Mouse (Mus musculus): ENCODE results near the gene Mad2l2.

The Mad2l2 gene

DNA sequence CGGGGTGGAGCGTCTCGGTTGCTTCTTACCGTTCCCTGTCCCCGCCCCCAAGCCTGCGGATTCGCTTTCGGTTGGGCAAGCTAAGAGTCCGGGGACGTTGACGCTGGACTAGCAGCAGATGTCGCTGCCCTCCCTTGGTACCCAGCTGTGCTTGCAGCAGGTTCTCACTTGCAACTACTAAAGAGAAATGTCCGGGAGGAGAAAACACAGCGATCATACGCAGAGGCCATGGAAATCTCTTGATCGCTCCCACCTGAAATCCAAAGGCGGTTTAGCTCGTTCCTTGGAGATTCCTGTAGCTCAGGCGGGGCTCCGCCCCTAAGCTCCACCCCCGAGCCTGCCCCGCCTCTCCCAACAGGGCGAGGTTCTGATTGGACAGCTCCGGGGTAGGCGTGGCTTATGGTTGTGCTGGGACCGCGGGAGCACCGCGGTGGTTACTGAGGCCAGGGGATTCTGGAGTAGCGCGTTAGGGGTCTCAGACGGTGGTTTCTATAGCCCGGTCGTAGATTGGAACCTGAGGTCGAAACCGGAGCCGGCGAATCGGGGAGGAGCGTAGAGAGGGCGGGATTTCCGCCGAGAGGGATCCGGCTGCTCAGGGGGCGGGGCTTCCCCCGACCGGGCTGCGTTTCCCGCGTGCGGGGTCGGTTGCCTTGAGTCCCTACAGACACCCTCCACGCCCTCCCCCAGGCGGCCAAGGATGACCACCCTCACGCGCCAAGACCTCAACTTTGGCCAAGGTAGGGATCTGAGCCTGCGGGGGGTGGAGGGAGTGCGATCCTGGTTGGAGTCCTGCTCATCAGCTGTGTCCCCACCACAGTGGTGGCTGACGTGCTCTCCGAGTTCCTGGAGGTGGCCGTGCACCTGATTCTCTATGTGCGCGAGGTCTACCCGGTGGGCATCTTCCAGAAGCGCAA, 10.2 kb downstream of the Mad2l2 start:
- DNase-seq (ENCODE audit: low read depth, low spot score), result peak; percentile 91

DNA sequence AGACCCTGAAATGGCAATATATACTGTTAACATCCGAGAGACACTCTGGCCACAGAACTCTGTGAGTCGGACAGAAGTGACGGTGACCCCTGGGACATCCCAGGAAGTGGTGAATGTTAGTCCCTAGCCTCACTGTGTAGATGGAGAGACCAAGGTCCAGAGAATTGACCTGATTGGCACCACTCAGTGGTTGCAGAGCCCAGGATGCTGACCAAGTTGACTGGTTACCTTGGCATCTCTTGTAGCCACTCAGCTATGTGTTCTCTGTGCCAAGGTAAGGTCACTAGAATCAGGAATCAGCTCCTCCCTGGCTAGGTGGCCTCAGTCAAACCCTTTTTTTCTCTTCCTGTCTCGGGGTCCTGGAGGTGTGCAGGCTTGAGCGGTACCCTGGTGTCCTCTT, 13.5 kb downstream of the Mad2l2 start:
- DNase-seq (ENCODE audit: low read depth, low spot score), result no peak

DNA sequence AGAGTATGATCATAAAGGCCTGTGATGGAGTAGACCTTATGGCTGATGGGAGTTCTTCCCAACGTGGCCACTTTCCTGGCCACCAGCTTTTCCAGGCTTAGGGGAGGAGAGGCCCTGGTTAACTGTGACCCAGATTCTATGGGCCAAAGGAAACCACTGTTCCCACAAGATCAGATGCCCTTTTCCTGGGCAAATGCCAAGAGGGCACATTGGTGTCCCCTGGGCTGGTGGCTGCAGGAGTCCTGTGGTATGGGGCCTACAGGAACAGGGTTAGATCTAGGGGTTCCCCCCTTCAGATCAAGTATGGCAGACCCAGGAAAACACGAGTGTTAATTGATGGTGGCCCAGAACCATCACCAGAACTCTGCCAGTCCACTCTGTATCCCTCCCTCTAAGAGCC, 17.5 kb downstream of the Mad2l2 start:
- DNase-seq (ENCODE audit: low read depth, low spot score), result no peak

DNA sequence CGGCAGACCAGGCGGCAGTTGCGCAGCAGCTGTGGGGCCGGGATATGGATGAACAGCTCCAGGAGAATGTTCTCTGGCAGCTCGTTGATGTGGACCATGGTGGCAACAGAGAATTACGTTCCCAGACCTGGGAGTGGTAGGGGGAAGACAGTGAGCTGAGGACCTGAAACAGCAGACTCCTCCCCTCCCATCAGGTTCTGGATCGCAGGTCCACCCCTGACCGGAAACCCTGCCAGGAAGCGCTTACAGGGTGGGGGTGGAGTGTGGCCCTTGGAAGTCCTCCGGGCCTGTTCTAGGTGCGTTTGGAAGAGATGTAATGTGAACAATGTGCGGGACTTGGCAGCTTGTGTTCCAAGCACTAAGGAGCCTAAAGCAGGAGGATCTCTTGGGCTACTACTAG, 19.4 kb downstream of the Mad2l2 start:
- no peak for DNase-seq (ENCODE audit: low read depth, low spot score)

DNA sequence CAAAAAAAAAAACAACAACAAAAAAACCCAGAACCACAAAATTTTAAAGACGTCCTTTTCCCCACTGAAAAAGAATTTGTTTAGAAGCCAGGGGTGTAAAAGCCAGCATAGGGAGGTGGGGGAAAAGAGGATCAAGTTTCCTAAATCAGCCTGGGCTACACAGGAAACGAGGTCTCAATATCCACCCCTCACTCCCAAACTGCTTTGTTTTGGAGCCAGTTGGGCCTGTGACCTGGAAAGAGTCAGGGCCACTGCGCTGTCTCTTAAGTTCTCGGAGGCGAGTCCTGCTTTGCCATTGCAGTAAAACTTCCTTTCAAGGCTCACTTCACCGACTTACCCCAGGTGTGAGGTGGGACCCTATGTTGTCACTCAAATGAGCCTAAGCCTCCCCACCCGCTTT, 20.1 kb downstream of the Mad2l2 start:
- no peak for DNase-seq (ENCODE audit: low read depth, low spot score)

DNA sequence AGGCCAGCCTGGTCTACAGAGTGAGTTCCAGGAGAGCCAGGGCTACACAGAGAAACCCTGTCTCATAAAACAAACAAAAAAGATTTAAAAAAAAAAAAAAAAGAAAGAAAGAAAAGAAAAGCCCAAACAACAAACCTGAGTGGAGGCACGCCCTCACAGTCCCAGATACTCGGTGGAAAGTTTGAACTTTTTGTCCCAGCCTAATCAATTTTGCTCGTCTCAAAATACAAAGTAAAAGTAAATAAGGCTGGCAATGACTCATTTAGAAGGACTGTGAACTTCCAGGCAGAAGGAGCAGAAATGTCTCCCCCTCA, 20.7 kb downstream of the Mad2l2 start:
- no peak for DNase-seq (ENCODE audit: low read depth, low spot score)

DNA sequence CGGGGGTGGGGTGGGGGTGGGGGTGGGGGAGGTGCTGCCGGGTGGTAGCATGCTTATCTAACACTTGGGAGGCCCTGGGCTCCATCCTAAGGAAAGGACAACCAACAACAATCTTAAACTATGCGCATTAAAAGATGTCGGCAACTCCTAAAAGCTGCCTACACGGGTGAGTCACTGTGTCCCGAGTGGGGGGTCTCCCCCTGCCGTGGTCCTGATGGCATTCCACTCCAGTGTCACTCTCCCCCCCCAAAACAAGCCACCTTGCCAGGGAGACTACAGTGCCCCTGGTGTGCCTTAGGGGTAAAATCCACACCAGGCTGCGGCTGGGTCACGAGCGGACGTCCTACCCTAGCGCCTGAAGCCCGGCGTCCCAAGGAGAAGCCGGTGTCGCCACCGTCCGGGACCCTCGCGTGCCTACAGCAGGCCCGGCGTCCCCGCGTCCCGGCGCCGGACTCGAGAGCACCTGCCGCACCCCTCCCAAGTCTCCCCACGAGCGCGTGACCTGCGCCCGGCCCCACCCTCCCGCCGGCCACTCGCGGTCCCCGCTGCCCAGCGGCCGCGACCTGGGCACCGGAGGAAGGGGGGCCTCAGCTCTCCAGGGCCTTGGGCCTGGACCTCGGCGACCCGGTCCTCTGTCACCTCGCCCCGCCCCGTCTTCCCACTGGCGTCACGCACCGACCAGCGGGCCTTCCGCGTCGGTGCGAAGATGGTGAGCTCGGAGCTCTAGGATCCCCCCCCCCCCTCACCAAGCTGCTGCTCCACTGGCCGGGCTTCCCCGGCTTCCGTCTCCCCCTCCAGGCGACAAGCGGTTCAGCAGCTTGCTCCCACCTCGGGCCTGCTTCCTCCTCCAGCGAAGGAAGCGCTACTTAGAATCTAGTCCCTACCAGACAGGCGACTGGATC, 21.3 kb downstream of the Mad2l2 start, which contains the start of gene Fbxo6:
Fbxo6 (minus strand) TSS at position 874 of the 902 bp plus-strand sequence.
- peak; percentile 80 for DNase-seq (ENCODE audit: low read depth, low spot score)

DNA sequence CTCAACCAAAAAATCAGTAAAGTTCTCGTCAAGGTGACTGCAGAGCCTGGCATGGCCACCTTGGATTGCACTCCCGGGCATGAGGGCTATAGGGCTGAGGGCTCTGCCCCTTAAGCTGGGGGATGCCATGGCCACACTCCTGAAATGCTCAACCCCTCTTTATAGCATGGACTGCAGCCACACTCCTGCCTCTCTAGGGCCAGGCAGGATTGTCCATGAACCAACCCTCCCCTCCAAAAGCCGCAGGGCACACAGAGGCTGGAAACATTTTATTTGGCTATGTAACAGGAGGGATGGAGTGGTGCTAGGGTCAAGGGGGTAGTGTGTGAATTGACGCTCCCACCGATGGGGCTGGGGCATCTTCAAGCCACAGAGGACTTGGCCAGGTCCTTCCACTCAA, 22.4 kb downstream of the Mad2l2 start:
- no peak for DNase-seq (ENCODE audit: low read depth, low spot score)

DNA sequence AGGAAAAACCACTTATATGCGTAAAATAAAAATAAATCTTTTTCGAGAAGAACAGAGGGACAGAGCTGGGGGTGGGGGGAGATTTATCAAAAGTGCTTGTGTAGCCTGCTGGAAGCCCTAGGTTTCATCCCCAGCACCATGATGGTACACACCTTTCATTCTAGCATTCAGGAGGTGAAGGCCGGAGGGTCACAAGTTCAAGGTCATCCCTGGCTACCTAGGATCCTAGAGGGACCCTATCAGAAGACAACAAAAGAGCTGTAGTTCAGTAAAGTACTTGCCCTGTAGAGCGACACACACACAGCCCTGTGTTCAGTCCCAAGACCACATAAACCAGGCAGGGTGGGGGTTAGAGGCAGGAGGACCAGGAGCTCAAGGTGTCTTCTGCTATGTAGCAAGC, 23.8 kb downstream of the Mad2l2 start:
- no peak for DNase-seq (ENCODE audit: low read depth, low spot score)

DNA sequence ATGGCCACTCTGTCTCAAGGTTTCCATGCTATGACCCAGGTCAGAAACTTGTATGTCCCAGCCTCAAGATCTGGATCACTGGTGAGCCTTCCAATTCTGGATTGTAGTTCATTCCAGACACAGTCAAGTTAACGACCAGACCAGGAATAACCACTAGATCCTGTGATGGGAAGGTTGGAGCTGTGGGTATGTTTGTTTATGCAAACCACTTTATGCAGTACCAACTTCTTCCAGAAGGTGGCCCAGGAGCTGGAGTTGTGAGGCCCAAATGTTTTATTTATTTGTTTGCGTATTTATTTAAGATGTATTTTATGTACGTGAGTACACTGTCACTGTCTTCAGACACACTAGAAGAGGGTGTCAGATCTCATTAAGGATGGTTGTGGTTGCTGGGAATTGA, 24.8 kb downstream of the Mad2l2 start:
- no peak for DNase-seq (ENCODE audit: low read depth, low spot score)

DNA sequence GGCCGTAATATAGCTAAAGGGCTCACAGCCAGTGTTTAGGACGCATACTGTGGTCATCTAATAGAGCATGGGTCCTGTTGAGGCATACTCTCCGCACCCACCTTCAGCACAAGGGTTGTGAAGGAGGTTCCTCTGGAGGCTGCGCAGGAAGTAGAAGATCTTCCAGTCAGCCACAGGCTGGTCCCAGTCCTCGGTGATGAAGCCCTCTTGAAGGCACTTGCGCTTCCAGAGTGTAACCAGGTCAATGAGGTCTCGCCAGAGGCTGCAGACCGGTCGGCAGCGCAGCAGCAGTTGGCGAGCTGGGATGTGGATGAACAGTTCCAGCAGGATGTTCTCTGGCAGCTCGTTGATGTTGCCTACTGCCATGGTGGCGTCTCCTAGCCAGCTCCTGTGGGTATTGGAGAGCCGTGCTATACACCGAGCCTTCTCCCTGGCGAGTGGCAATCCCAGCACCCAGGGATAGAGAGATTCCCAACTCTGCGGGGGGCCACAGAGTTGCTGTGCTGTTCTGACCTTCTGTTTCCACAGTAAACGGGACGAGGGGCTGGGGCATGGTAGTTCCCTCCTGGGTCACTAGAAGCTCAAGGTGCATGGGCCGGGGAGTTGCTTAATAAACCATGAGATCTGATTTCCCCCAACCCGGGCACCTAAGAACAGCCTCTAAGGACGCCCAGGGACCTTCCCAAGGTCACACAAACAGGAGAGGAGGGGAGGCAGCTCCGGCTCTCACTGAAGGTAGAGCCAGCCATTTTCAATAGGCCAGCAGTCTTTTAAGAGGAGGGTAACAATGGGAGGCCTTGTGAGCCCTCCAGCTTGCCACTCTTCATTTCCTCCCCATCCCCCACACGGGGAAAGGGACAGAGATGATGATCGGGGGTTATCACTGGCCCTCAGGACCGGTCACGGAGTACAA, 28.5 kb downstream of the Mad2l2 start:
- DNase-seq (ENCODE audit: low read depth, low spot score), result no peak

DNA sequence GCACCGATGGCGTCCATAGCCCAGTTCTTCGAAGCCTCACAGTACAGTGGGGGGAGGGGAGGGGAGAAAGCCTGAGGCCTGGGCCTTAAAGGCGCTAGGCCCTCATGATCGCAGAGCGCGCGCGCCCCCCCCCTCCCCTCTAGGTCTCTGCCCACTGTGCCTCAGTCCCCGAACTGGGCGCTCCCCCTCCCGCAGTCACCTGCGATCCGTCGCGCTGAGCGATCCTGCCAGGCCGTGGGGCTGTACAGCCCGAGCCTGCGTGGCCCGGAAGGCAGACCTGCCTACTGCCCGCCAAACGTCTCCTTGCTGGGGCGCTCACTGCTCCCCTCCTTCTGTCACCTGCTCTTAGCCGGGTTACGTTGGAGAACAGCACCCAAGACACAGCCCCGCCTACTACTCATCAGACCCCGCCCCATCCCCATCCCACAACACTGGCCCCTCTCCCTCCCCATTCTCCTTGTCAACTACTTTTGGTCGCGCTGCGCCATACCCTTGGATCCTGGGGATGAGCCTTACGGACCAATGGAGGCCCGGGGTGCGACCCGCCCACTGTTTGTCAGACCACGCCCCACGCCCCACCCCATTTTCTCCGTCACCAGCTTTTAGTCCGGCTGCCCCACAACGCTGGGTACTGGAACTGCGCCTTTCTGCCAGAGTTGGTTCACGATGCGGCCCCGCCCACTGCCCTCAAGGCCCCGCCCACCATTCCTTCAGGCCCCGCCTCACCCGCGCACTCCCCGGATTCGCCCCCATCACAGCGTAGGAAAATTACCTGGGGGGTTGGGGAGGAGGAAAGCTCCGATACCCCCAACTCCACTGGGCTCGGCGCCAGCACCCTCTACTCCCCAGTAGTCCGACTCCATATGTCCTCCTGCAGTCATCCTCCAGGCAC, 29.6 kb downstream of the Mad2l2 start:
- peak; percentile 74 for DNase-seq (ENCODE audit: low read depth, low spot score)

DNA sequence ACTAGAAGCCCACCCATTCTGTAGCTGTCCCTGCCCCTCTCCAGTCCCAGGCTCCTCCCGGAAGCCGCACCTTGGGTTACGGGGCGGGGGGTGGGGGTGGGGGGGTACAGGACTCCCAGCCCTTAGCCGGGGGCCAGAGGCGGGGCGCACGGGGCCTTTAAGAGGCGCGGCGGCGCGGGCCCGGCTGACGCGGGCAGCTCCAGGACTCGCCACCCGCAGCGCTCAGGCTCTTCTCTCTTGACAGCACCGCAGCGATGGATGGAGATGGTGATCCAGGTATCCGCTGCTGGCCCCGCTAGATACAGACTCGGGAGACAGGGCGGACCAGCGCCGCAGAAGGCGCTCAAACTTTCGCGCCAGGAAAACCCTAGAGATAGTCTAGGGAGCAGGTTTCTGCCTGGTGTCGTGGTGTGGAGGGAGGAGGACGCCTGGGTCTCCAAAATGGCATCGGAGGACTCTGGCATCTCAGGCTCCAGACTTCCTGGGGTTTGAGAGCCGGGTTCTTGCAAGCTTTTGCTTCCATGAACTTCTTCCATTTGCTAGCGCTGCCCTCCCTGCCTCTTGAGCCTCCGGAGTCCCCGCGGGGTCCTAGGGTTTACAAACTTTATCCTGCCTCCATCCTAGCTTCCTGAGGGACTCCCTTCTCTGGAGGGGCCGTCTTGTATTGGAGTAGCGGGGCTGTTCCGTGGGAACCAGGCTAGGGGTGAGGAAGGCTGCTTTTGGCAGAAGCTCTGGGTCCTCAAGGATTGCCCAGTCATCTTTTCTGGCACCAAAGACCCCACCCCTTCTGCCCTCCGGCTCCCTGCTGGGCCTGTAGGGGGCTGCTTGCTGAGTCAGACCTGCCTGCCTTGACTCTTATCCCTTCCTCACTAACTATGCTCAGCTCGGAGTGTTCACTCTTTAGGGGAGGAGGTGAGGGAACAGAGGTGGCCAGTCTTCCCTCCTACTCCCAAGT, 30.5 kb downstream of the Mad2l2 start, which contains the start of the genes Fbxo44 and Fbxo2:
Fbxo44 (minus strand) TSS at position 47 of the 955 bp plus-strand sequence.
Fbxo2 (plus strand) TSS at position 186 of the 955 bp plus-strand sequence.
- no peak for DNase-seq (ENCODE audit: low read depth, low spot score)

DNA sequence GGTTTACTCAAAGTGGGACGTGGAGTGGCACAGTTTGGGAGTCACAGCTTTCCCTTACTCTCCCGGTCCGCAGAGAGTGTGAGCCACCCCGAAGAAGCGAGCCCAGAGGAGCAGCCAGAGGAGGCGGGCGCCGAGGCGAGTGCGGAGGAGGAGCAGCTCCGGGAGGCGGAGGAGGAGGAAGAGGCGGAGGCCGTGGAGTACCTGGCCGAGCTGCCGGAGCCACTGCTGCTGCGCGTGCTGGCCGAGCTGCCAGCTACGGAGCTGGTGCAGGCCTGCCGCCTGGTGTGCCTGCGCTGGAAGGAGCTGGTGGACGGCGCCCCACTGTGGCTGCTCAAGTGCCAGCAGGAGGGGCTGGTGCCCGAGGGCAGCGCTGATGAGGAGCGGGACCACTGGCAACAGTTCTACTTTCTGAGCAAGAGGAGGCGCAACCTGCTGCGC, 33.8 kb downstream of the Mad2l2 start:
- DNase-seq (ENCODE audit: low read depth, low spot score), result peak; percentile 70

DNA sequence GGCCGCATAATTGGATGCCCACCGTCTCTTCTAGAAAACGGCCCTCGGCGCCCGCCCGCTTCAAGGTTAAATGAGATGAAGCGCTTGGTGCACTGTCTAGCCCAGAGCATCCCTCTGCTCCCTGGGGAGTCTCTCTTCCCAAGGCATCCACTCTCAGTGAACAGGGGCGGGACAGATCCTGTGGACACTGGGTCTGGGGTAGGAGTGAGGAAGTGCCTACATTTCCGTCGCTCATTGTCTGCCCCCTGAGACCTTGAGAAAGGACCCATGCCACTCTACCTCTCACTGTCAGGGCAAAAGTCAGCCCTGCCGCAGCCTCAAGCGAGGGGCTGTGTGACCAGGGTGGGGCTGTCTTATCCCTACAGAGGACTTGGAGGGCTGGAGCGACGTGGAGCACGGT, 34.3 kb downstream of the Mad2l2 start:
- no peak for DNase-seq (ENCODE audit: low read depth, low spot score)

DNA sequence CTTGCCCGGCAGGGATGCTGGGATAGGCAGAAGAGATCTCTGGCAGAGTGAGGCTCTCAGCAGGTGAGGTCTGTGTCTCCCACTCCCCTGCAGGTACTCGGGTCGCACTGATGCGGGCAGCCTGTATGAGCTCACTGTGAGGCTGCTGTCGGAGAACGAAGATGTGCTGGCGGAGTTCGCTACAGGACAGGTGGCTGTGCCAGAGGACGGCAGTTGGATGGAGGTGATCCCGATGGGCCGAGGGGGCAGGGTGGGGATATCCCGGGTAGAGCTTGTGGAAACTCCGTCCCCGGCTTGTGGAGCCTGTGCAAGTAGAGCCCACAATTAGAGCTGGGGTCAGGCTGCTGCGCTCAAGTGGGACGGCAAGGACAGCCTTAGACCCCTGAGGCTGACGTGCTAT, 35.4 kb downstream of the Mad2l2 start:
- DNase-seq (ENCODE audit: low read depth, low spot score), result no peak

DNA sequence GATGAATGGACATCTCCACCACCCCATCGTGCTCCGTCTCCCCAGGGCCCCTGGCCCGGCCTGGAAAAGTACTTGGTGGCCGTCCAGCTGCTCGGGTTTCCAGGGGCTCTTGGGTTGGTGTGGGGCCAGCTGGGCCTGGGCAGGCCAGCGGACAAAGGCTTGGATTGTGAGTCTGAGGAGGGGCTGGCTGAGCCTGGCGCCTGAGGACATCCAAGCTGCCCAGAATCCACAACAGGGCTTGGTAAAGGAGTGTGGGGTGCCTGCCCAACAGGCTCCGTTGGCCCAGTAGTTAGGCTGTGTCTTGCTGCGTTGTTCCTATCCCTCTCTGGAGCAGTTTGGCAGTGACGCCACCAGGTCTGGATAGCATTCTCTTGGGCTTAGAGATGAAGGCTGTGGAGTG, 36.2 kb downstream of the Mad2l2 start:
- DNase-seq (ENCODE audit: low read depth, low spot score), result no peak

DNA sequence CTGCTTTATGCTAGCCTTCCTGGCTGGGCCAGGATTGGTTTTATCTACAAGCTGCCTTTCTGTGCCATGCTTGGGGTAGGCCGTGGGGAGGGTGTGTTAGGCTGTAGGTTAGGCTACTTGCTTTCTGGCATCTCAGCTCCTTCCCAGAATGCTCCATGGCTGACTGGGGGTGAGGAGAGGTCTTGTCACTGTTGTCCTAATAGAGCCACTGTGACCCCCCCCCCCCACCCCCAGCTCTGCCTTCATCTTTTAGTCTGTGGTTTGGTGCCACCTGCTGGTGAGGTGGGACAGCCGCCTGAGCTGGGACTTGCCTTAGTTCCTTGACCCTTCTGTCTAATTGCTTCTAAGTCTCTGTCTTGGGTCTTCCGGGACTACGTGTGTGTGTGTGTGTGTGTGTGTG, 36.8 kb downstream of the Mad2l2 start:
- DNase-seq (ENCODE audit: low read depth, low spot score), result no peak

DNA sequence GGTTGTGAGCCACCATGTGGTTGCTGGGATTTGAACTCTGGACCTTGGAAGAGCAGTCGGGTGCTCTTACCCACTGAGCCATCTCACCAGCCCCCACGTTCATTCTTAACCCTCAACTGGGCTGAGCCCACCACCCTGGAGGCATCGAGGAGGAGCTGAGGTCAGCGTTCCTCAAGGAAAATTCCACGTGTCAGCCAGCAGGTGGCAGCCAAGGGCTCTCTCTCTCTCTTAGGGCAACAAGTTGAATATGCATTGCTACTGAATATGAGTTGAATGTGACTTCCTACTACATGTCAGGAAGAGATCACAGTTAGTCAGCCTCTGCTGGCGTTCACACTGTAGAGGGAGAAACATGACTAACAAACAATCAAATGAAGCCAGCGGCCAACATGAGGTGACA, 38.1 kb downstream of the Mad2l2 start:
- peak; percentile 77 for DNase-seq (ENCODE audit: low read depth, low spot score)
